Mouse (Mus musculus): ENCODE results near the gene Actl7a.

The Actl7a gene

DNA sequence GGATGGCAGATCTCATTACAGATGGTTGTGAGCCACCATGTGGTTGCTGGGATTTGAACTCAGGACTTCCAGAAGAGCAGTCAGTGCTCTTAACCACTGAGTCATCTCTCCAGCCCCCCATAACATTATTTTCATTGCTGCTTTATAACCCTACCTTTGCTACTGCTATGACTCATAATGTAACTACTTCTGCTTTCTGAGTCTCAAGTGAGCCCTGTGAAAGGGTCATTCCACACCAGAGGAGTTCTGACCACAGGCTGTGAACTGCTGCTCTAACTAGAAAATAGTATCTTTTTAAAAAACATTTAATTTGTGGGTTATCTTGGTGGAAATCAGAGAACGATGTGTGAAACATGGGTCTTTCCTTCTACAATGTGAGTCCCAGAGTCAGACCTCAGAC, 14.5 kb downstream of the Actl7a start:
- in situ Hi-C loops (cut with MboI): no loop called here

DNA sequence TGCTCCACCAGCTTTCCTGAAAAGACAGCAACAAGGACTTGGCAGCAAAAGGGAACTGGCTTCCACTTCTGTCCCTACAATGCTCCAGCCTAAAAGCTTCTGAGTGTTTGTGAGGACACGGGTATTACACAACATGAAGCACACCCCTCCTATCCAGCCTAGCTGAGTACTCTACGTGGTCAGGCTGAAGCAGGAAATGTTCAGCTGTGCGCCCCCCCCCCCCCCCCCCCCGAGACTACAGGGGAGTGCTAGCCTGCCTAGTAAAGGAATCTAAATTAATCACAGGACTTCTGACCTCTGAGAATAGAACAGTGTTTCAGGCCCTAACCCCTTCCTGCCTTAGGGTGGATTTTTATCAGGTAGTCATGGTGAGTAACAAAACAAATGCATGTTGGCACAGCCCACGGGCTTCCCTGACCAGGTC, 24.7 kb downstream of the Actl7a start:
- in situ Hi-C loops (cut with MboI): no loop called here

DNA sequence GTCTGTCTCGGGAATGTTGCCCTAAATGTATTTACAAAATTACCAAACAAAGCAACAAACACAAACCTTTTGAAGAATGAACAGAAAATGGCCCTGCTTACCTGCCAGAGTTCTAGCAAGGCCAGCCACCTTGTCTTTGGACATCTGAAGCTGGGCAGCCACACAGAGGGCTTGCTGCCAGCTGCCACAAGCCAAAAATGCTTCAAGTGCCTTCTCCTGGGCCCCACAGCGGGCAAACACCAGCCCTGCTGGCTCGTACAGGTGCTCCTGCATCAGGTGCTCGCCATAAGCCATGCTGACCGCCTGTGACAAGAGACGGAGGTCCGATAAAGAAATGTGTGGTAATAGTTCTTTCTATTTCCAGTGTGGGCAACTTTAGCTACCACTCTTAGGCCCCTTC, 25.7 kb downstream of the Actl7a start:
- in situ Hi-C loops (cut with MboI): no loop called here

DNA sequence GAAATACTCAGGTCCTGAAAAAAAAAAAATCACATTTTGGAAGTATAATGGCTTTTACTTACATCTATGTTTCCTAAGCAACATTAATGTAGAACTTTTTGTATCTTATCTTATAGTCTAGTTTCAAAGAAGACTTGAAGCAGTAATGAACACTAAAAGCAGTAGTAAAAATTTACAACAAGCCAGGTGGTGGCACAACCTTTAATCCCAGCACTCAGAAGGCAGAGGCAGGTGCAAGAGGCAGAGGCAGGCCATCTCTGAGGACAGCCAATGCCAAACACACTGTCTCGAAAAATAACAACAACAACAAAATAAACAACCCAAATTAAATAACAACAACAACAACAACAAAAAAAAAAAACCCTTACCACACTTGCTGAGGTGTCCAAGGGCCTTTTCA, 27.9 kb downstream of the Actl7a start:
- in situ Hi-C loops (cut with MboI): no loop called here

DNA sequence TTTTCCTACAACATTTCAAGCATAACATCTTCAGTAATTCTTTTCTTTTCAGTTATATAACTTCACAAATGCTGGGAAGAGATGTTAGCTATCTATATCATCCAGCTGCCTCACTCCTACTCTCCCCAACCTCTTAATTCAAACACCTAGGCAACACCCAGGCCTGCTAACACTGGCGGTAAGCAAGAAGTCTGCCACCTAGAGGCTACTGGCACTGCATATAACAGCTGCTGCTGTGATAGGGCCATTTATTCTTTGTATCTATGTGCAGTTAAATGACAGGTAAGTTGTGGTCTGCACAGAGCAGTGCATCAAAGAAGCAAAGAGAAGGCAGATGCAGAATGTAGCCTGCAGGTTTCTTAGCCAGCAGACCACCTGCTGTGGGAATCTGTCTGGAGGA, 48.2 kb downstream of the Actl7a start:
- in situ Hi-C loops (cut with MboI): no loop called here
